Mouse (Mus musculus) heart, postnatal 0 days (tissue): Measurements from ENCODE around the gene Ptprn2.

Source experiments
- CTCF ChIP-seq: IDR thresholded peaks from 2 replicates; pipeline ENCODE4 v1.5.1; 2016; ENCODE audit warnings: antibody characterized with exemption, control low read depth, low read depth
- EP300 ChIP-seq: IDR thresholded peaks from 2 replicates; pipeline ENCODE4 v1.6.1; 2016; ENCODE audit warnings: antibody characterized with exemption, low read depth

GRCm38 (mm10) chr12:116473264-116473663 is 12.3 kb upstream of the Ptprn2 start:
- TF ChIP-seq CTCF (no peak), EP300 (no peak)
